Mouse (Mus musculus) bone marrow macrophage, adult 2 months (primary cell): ENCODE data around the gene Ltbp4. TPM values are rescaled to one million over a fixed set of nuclear protein-coding genes. Genes with fewer than 3 reads are reported as not detected.

Experiments
- H3K27ac ChIP-seq: 2 replicates; pipeline ENCODE4 v1.5.1; 2012; ENCODE audit warnings: low read depth, low read length; ENCODE audit not compliant: insufficient read depth
- H3K4me1 ChIP-seq: 2 replicates; pipeline ENCODE4 v1.6.1; 2012; ENCODE audit warnings: low read length; ENCODE audit not compliant: control insufficient read depth, insufficient read depth
- H3K4me3 ChIP-seq: 2 replicates; pipeline ENCODE4 v1.5.1; 2012; ENCODE audit warnings: mild to moderate bottlenecking, low read length, moderate library complexity; ENCODE audit not compliant: insufficient read depth
- CTCF ChIP-seq: IDR thresholded peaks from 2 replicates; pipeline ENCODE4 v1.5.1; 2012; ENCODE audit warnings: low read depth, mild to moderate bottlenecking, low read length, moderate library complexity
- POLR2A ChIP-seq: IDR thresholded peaks from 2 replicates; pipeline ENCODE4 v1.6.1; 2012; ENCODE audit warnings: mild to moderate bottlenecking, low read depth, low read length, borderline replicate concordance
- polyA plus RNA-seq: library from polyadenylated mRNA; stranded (reverse); fragments of >200 nt; gene quantifications from 2 replicates; pipeline ENCODE4 v1.2.4, GENCODE M21; 2012; ENCODE audit not compliant: missing spikeins, insufficient read depth, insufficient read length

The Ltbp4 gene
- polyA plus RNA-seq, 1 experiment, result 0.84 TPM

- Histone ChIP-seq H3K27ac (no peak overlapping the region), H3K4me1 (peaks cover 3% of the 10 kb centered on the region), H3K4me3 (no peak overlapping the region)
- TF ChIP-seq POLR2A (no peak), CTCF (no peak)
Observed at GRCm38 (mm10) chr7:27319411-27319810, 18.1 kb downstream of the Ltbp4 start.

GRCm38 (mm10) chr7:27315958-27316357, 21.5 kb downstream of the Ltbp4 start:
- no peak overlapping the region for H3K27ac ChIP-seq
- TF ChIP-seq CTCF (no peak), POLR2A (no peak)
- H3K4me1 ChIP-seq, result no peaks in the 10 kb centered on the region
- no peak overlapping the region for H3K4me3 ChIP-seq

GRCm38 (mm10) chr7:27314393-27314792, 23.1 kb downstream of the Ltbp4 start:
- TF ChIP-seq POLR2A, result no peak
- no peak; the same call in 1 of the 2 replicates for TF ChIP-seq CTCF
- H3K4me1 ChIP-seq, result no peaks in the 10 kb centered on the region
- no peak overlapping the region for H3K27ac ChIP-seq
- no peak overlapping the region for H3K4me3 ChIP-seq

GRCm38 (mm10) chr7:27311651-27312284, 25.7 kb downstream of the Ltbp4 start:
- no peak overlapping the region for H3K4me3 ChIP-seq
- H3K27ac ChIP-seq, result no peak overlapping the region
- no peak for TF ChIP-seq CTCF
- H3K4me1 ChIP-seq, result no peaks in the 10 kb centered on the region

GRCm38 (mm10) chr7:27310996-27311535, 26.4 kb downstream of the Ltbp4 start:
- no peak overlapping the region for H3K27ac ChIP-seq
- no peaks in the 10 kb centered on the region for H3K4me1 ChIP-seq
- TF ChIP-seq POLR2A (no peak), CTCF (no peak)
- H3K4me3 ChIP-seq, result no peak overlapping the region

- H3K4me3 ChIP-seq, result peak overlapping the region; percentile 16; the same call in 1 of the 2 replicates
- no peaks in the 10 kb centered on the region for H3K4me1 ChIP-seq
Observed at GRCm38 (mm10) chr7:27310306-27310705, 27.2 kb downstream of the Ltbp4 start.

GRCm38 (mm10) chr7:27309832-27310231, 27.7 kb downstream of the Ltbp4 start:
- no peak for TF ChIP-seq POLR2A
- TF ChIP-seq CTCF, result no peak
- Histone ChIP-seq H3K4me3 (no peak overlapping the region), H3K27ac (no peak overlapping the region), H3K4me1 (no peaks in the 10 kb centered on the region)

More at GRCm38 (mm10) chr7:27310306-27310705, 27.2 kb downstream of the Ltbp4 start:
- TF ChIP-seq CTCF (no peak), POLR2A (no peak)
- no peak overlapping the region for H3K27ac ChIP-seq

GRCm38 (mm10) chr7:27308821-27309549, 28.5 kb downstream of the Ltbp4 start:
- Histone ChIP-seq H3K4me1 (no peaks in the 10 kb centered on the region), H3K4me3 (no peak overlapping the region), H3K27ac (no peak overlapping the region)
- no peak for TF ChIP-seq POLR2A
- TF ChIP-seq CTCF, result no peak

- H3K27ac ChIP-seq, result no peak overlapping the region
- H3K4me3 ChIP-seq, result no peak overlapping the region
- TF ChIP-seq POLR2A (no peak), CTCF (no peak)
- H3K4me1 ChIP-seq, result no peaks in the 10 kb centered on the region
Observed at GRCm38 (mm10) chr7:27307551-27307950, 29.9 kb downstream of the Ltbp4 start.

- Histone ChIP-seq H3K4me1 (no peaks in the 10 kb centered on the region), H3K4me3 (no peak overlapping the region), H3K27ac (no peak overlapping the region)
- TF ChIP-seq CTCF (no peak), POLR2A (no peak)
Observed at GRCm38 (mm10) chr7:27306161-27307160, 31.0 kb downstream of the Ltbp4 start.
